ENCODE assay signal across 24 mouse cellular contexts in the genomic region with DNA sequence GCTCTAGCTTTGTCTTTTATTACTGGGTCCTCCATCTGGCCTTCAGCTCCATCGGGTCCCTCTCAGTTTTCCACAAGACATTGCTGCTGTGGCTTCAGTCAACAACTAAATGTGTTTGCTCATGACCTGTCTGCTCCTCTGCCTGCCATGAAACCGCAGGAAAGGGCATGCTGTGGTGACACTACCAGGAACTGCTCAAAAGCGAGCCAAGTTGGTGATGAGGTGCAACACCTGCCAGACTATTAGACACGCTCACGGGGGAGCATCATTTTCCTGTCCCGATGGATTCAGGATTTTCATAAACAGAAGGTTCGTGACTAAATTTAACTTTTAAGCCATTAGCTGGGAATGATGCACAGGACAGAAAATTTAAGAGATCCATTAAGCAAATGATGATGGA. TPM values are rescaled to one million over a fixed set of nuclear protein-coding genes. Genes with fewer than 3 reads are reported as not detected.
"Had no signal": no experiment of that assay in that cellular context is flagged by ENCODE, and none has a peak within 500 bp of the region (broad histone marks: within the 10 kb centered on the region; RNA-seq: fewer than 3 reads in every experiment).

No protein-coding gene starts in this region.

- H3K27me3 ChIP-seq: neural tube, embryonic 12.5 days; neural tube, embryonic 13.5 days; stomach, embryonic 15.5 days had no signal

- H3K4me3 ChIP-seq: neural tube, embryonic 12.5 days; neural tube, embryonic 13.5 days; neural tube, embryonic 15.5 days; stomach, embryonic 15.5 days had no signal

- H3K4me2 ChIP-seq: neural tube, embryonic 12.5 days; neural tube, embryonic 13.5 days; neural tube, embryonic 15.5 days; stomach, embryonic 15.5 days had no signal

- H3K36me3 ChIP-seq: neural tube, embryonic 12.5 days; neural tube, embryonic 13.5 days; neural tube, embryonic 15.5 days; stomach, embryonic 15.5 days had no signal

- DNase-seq: retina, postnatal 1 day; right cerebral cortex, adult 18-20 months; right cerebral cortex, postnatal 14 days; right cerebral cortex, postnatal 25 days; right cerebral cortex, postnatal 4 days; spleen, adult 18-20 months; thymus, adult 18-20 months; thymus, adult 2 months; thymus, postnatal 14 days; thymus, postnatal 25 days; thymus, postnatal 36 days; thymus, postnatal 4 days had no signal

RNA-seq across cellular contexts. Expression of a gene that starts 16.3 kb away (rescaled TPM):
- polyA plus RNA-seq: neural tube, embryonic 12.5 days; neural tube, embryonic 13.5 days; neural tube, embryonic 14.5 days; neural tube, embryonic 15.5 days; small intestine, adult 2 months; spleen, adult 2 months; stomach, embryonic 14.5 days; stomach, embryonic 15.5 days; stomach, embryonic 16.5 days; stomach, postnatal 0 days; thymus, adult 2 months; thymus, postnatal 0 days; urinary bladder, adult 2 months had no signal
